Mouse (Mus musculus) liver, adult 2 months (tissue): Measurements from ENCODE around the gene Glis3.

Source experiments
- CTCF ChIP-seq: fragments of 200-500 bp; IDR thresholded peaks from 2 replicates; pipeline ENCODE4 v1.5.1; 2011; ENCODE audit warnings: low read depth, low read length, control low read depth
- POLR2A ChIP-seq: fragments of 200-500 bp; IDR thresholded peaks from 2 replicates; pipeline ENCODE4 v1.6.1; 2011; ENCODE audit warnings: low read length, control low read depth; ENCODE audit not compliant: insufficient read depth; ENCODE audit errors: extremely low read depth

GRCm38 (mm10) chr19:28465779-28466178, 214.1 kb downstream of the Glis3 start:
- TF ChIP-seq CTCF: no peak
- TF ChIP-seq POLR2A: no peak
